Mouse (Mus musculus) liver, embryonic 11.5 days (tissue): ENCODE measurements around the gene Rev3l. TPM values are rescaled to one million over a fixed set of nuclear protein-coding genes. Genes with fewer than 3 reads are reported as not detected.

ENCODE experiments used
- ATAC-seq: fragments of 200-750 bp; cut with Nextera tagmentation; replicated peaks from 2 replicates; pipeline ENCODE4 v1.8.0; 2017; ENCODE audit warnings: moderate number of reproducible peaks, mild to moderate bottlenecking, moderate TSS enrichment, moderate library complexity; ENCODE audit not compliant: low FRiP score
- DNase-seq: peaks from one replicate; pipeline ENCODE4 v3.0.0-alpha.2; 2017; ENCODE audit warnings: low spot score
- H3K27ac ChIP-seq: fragments of 300-500 bp; sonication (generic); 2 replicates; pipeline ENCODE4 v1.5.1; 2014; ENCODE audit warnings: mild to moderate bottlenecking, low read depth, low read length, control low read depth
- H3K27me3 ChIP-seq: fragments of 300-500 bp; sonication (generic); replicated peaks from 2 replicates; pipeline ENCODE4 v1.6.1; 2014; ENCODE audit warnings: low read length, mixed read lengths; ENCODE audit not compliant: control insufficient read depth, insufficient read depth
- H3K36me3 ChIP-seq: fragments of 300-500 bp; sonication (generic); 2 replicates; pipeline ENCODE4 v1.6.1; 2014; ENCODE audit warnings: mild to moderate bottlenecking, low read length, moderate library complexity, mixed read lengths; ENCODE audit not compliant: control insufficient read depth, insufficient read depth
- H3K4me1 ChIP-seq: fragments of 300-500 bp; sonication (generic); replicated peaks from 2 replicates; pipeline ENCODE4 v1.6.1; 2014; ENCODE audit warnings: low read length, mixed read lengths; ENCODE audit not compliant: control insufficient read depth, insufficient read depth
- H3K4me2 ChIP-seq: fragments of 300-500 bp; sonication (generic); 2 replicates; pipeline ENCODE4 v1.6.1; 2014; ENCODE audit warnings: mild to moderate bottlenecking, control low read depth, moderate library complexity
- H3K4me3 ChIP-seq: fragments of 300-500 bp; sonication (generic); 2 replicates; pipeline ENCODE4 v1.5.1; 2014; ENCODE audit warnings: low read depth, low read length, control low read depth
- H3K9ac ChIP-seq: fragments of 300-500 bp; sonication (generic); 2 replicates; pipeline ENCODE4 v1.6.1; 2014; ENCODE audit warnings: low read depth, low read length, control low read depth
- H3K9me3 ChIP-seq: fragments of 300-500 bp; sonication (generic); 2 replicates; pipeline ENCODE4 v1.6.1; 2016; ENCODE audit warnings: low read length, inconsistent platforms, mixed read lengths; ENCODE audit not compliant: control insufficient read depth
- WGBS: fragments of 180-500 bp; shearing (Covaris S2); extraction: QIAGEN DNeasy Blood & Tissue Kit; methylation state at CpG from one replicate; pipeline ENCODE4 v1.1.7; 2014; 5-methylcytosine and 5-hydroxymethylcytosine counted together
- polyA plus RNA-seq: library from polyadenylated mRNA; unstranded; fragments of >200 nt; fragmentation: Nextera tagmentation; extraction: Ambion mirVana; gene quantifications from 2 replicates; pipeline ENCODE4 v1.2.1, GENCODE M21; 2014

Rev3l gene
- polyA plus RNA-seq, 1 experiment from 2014 or later = 9.5 TPM

- Histone ChIP-seq H3K27ac (no peak overlapping the region), H3K4me1 (no peaks in the 10 kb centered on the region), H3K4me2 (no peak overlapping the region), H3K9me3 (no peaks in the 10 kb centered on the region), H3K27me3 (no peaks in the 10 kb centered on the region), H3K9ac (no peak overlapping the region), H3K36me3 (no peaks in the 10 kb centered on the region), H3K4me3 (no peak overlapping the region)
- ATAC-seq (no peak), DNase-seq (no peak)
- WGBS = 80% methylated on average over 5 of the region's 5 CpGs
Observed at GRCm38 (mm10) chr10:39716936-39717335, 15.0 kb upstream of the Rev3l start.

- Histone ChIP-seq H3K4me2 (peak overlapping the region; percentile 88), H3K27ac (peak overlapping the region; percentile 97), H3K27me3 (no peaks in the 10 kb centered on the region), H3K4me1 (peaks cover 7% of the 10 kb centered on the region; the same call in 1 of the 2 replicates), H3K9ac (peak overlapping the region; percentile 96), H3K9me3 (no peaks in the 10 kb centered on the region), H3K36me3 (no peaks in the 10 kb centered on the region), H3K4me3 (peak overlapping the region; percentile 92)
- WGBS = under 1% methylated on average over 47 of the region's 66 CpGs
- ATAC-seq (peak; percentile 92), DNase-seq (peak; percentile 90)
Observed at GRCm38 (mm10) chr10:39730976-39731735, 762 bp upstream of the Rev3l start.

- DNase-seq (peak; percentile 81), ATAC-seq (peak; percentile 55)
- WGBS = under 1% methylated on average over 99 of the region's 105 CpGs
- H3K4me2 ChIP-seq = peak overlapping the region; percentile 84
- H3K36me3 ChIP-seq = no peaks in the 10 kb centered on the region
- H3K4me3 ChIP-seq = peak overlapping the region; percentile 92
- no peaks in the 10 kb centered on the region for H3K27me3 ChIP-seq
- H3K9me3 ChIP-seq = no peaks in the 10 kb centered on the region
- H3K4me1 ChIP-seq = peaks cover 7% of the 10 kb centered on the region; the same call in 1 of the 2 replicates
- H3K9ac ChIP-seq = peak overlapping the region; percentile 96
- H3K27ac ChIP-seq = peak overlapping the region; percentile 97
Observed at GRCm38 (mm10) chr10:39732266-39733100, 565 bp downstream of the Rev3l start.

GRCm38 (mm10) chr10:39733101-39733399 lies 1.1 kb downstream of the Rev3l start:
- no peak for DNase-seq
- peak overlapping the region; percentile 96 for H3K9ac ChIP-seq
- H3K4me3 ChIP-seq = peak overlapping the region; percentile 92
- peaks cover 7% of the 10 kb centered on the region; the same call in 1 of the 2 replicates for H3K4me1 ChIP-seq
- no peaks in the 10 kb centered on the region for H3K36me3 ChIP-seq
- peak overlapping the region; percentile 84 for H3K4me2 ChIP-seq
- peak overlapping the region; percentile 97 for H3K27ac ChIP-seq
- ATAC-seq = no peak
- WGBS = under 1% methylated on average over 9 of the region's 9 CpGs
- H3K9me3 ChIP-seq = no peaks in the 10 kb centered on the region
- H3K27me3 ChIP-seq = no peaks in the 10 kb centered on the region

- peak overlapping the region; percentile 96 for H3K9ac ChIP-seq
- H3K4me3 ChIP-seq = peak overlapping the region; percentile 92
- no peaks in the 10 kb centered on the region for H3K36me3 ChIP-seq
- peaks cover 7% of the 10 kb centered on the region; the same call in 1 of the 2 replicates for H3K4me1 ChIP-seq
- H3K9me3 ChIP-seq = no peaks in the 10 kb centered on the region
- peak overlapping the region; percentile 84 for H3K4me2 ChIP-seq
- DNase-seq (no peak), ATAC-seq (no peak)
- no peaks in the 10 kb centered on the region for H3K27me3 ChIP-seq
- no peak overlapping the region for H3K27ac ChIP-seq
- WGBS = 29% methylated on average over 10 of the region's 10 CpGs
Observed at GRCm38 (mm10) chr10:39733421-39733930, 1.6 kb downstream of the Rev3l start.

GRCm38 (mm10) chr10:39736187-39736586 lies 4.3 kb downstream of the Rev3l start:
- H3K27me3 ChIP-seq = no peaks in the 10 kb centered on the region
- ATAC-seq (no peak), DNase-seq (no peak)
- WGBS = 90% methylated on average over 4 of the region's 4 CpGs
- no peak overlapping the region for H3K4me2 ChIP-seq
- no peak overlapping the region for H3K4me3 ChIP-seq
- peaks cover 4% of the 10 kb centered on the region; the same call in 1 of the 2 replicates for H3K4me1 ChIP-seq
- no peak overlapping the region for H3K9ac ChIP-seq
- H3K9me3 ChIP-seq = no peaks in the 10 kb centered on the region
- no peak overlapping the region for H3K27ac ChIP-seq
- H3K36me3 ChIP-seq = no peaks in the 10 kb centered on the region

GRCm38 (mm10) chr10:39742057-39742456 lies 10.1 kb downstream of the Rev3l start:
- DNase-seq = no peak
- no peak for ATAC-seq
- no peak overlapping the region for H3K9ac ChIP-seq
- 84% methylated on average over 4 of the region's 4 CpGs for WGBS
- H3K9me3 ChIP-seq = no peaks in the 10 kb centered on the region
- H3K4me1 ChIP-seq = peaks cover 2% of the 10 kb centered on the region
- no peak overlapping the region for H3K4me2 ChIP-seq
- H3K27me3 ChIP-seq = no peaks in the 10 kb centered on the region
- no peak overlapping the region for H3K27ac ChIP-seq
- no peaks in the 10 kb centered on the region for H3K36me3 ChIP-seq
- H3K4me3 ChIP-seq = no peak overlapping the region

GRCm38 (mm10) chr10:39764752-39765151 lies 32.8 kb downstream of the Rev3l start:
- DNase-seq (no peak), ATAC-seq (no peak)
- Histone ChIP-seq H3K27me3 (no peaks in the 10 kb centered on the region), H3K4me3 (no peak overlapping the region), H3K4me2 (no peak overlapping the region), H3K9me3 (no peaks in the 10 kb centered on the region), H3K9ac (no peak overlapping the region), H3K27ac (no peak overlapping the region), H3K4me1 (no peaks in the 10 kb centered on the region), H3K36me3 (0 out of 2 replicates have a peak, but pooled peaks cover 2% of the 10 kb centered on the region)
- WGBS = 79% methylated on average over 1 of the region's 1 CpGs
